15 mouse cellular contexts compared by ENCODE assay signal in the genomic region with DNA sequence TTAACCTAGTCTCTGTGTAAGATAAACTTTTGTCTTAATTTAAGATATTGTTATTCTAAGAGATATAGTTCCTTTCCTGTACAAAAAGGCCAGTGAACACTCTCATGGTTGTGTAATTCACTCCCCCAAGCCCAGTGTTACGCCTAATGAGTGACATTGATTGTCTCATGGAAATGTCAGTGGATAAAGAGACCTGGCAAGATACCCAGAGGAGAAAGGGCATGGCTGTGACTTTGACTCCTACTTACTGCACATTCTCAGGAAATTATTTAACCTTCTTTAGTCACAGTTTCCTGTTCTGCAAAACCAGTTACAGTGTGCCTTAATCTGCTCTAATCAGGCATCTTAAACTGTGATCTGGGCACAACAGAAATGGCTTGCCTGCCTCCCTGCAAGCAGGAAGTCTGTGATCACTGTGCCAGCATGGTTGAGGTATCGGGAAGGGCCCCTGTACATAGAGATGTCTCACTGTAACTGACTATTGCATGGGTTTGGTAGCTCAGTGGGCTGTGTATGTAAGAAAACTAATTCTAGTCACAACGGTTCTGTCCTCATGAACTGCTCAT. TPM values are rescaled to one million over a fixed set of nuclear protein-coding genes. Genes with fewer than 3 reads are reported as not detected.
DNase-seq lines count a peak whose midpoint lies in the region; ATAC-seq and TF ChIP-seq lines count a peak whose summit lies in the region.
"Had no signal": no experiment of that assay in that cellular context is flagged by ENCODE, and none has a peak within 500 bp of the region (broad histone marks: within the 10 kb centered on the region; RNA-seq: fewer than 3 reads in every experiment).

No protein-coding gene starts in this region.

- no peaks in the 10 kb centered on the region for H3K9me3 ChIP-seq in heart, postnatal 0 days (replicated peaks; ENCODE audit: control insufficient read depth, low read length)
- H3K9me3 ChIP-seq in forebrain, postnatal 0 days (ENCODE audit: low read length) = no peaks in the 10 kb centered on the region
- H3K9me3 ChIP-seq: embryonic facial prominence, embryonic 12.5 days; heart, embryonic 13.5 days; lung, embryonic 15.5 days had no signal

- no peak for TF ChIP-seq EP300 in heart, postnatal 0 days (IDR thresholded peaks at IDR 0.05; ENCODE audit: low read depth)

- H3K4me3 ChIP-seq in heart, postnatal 0 days (ENCODE audit: low read depth, low read length) = no peak overlapping the region
- no peak overlapping the region for H3K4me3 ChIP-seq in cerebellum, adult 2 months (replicated peaks; ENCODE audit: insufficient read depth, low read depth, low read length)
- H3K4me3 ChIP-seq in forebrain, postnatal 0 days (ENCODE audit: low read depth, low read length) = no peak overlapping the region
- H3K4me3 ChIP-seq: embryonic facial prominence, embryonic 12.5 days; heart, embryonic 13.5 days; lung, embryonic 15.5 days had no signal

- 47% methylated on average over 3 of the region's 3 CpGs for WGBS in heart, postnatal 0 days
- WGBS in cerebellum, adult 2 months = 40% methylated on average over 3 of the region's 3 CpGs
- 82% methylated on average over 3 of the region's 3 CpGs for WGBS in forebrain, postnatal 0 days

- TF ChIP-seq CTCF in heart, postnatal 0 days (IDR thresholded peaks at IDR 0.05; ENCODE audit: low read depth) = no peak
- no peak for TF ChIP-seq CTCF in cerebellum, adult 2 months (IDR thresholded peaks at IDR 0.05; ENCODE audit: borderline replicate concordance, insufficient read depth, low read depth, low read length)
- TF ChIP-seq CTCF in forebrain, postnatal 0 days (IDR thresholded peaks at IDR 0.05; ENCODE audit: low read depth) = no peak

- H3K27me3 ChIP-seq in heart, postnatal 0 days (ENCODE audit: control insufficient read depth, insufficient read depth, low read length) = no peaks in the 10 kb centered on the region
- H3K27me3 ChIP-seq in cerebellum, adult 2 months (ENCODE audit: control insufficient read depth, insufficient read depth, low read length) = no peaks in the 10 kb centered on the region
- H3K27me3 ChIP-seq in forebrain, postnatal 0 days (ENCODE audit: insufficient read depth, low read length) = no peaks in the 10 kb centered on the region
- H3K27me3 ChIP-seq: embryonic facial prominence, embryonic 12.5 days; heart, embryonic 13.5 days; lung, embryonic 15.5 days had no signal

- peak overlapping the region; percentile 5; the same call in 1 of the 2 replicates for H3K27ac ChIP-seq in heart, postnatal 0 days (ENCODE audit: low read depth)
- no peak overlapping the region for H3K27ac ChIP-seq in cerebellum, adult 2 months (ENCODE audit: insufficient read depth, low read length)
- no peak overlapping the region for H3K27ac ChIP-seq in forebrain, postnatal 0 days (ENCODE audit: low read depth, low read length)
- H3K27ac ChIP-seq: embryonic facial prominence, embryonic 12.5 days; heart, embryonic 13.5 days; lung, embryonic 15.5 days had no signal

- peak; percentile 27 for DNase-seq in heart, postnatal 0 days (ENCODE audit: low spot score)
- no peak for DNase-seq in heart, postnatal 4 days
- DNase-seq in 416B (ENCODE audit: low read depth) (peak; percentile 98), MEL-GATA-1-ER (ENCODE audit: extremely low read depth, low read depth) (peak; percentile 67)
- no peak for DNase-seq in retina, embryonic 14.5 days (ENCODE audit: low spot score)
- DNase-seq in cerebellum, adult 2 months = no peak
- no peak for DNase-seq in forebrain, postnatal 0 days
- DNase-seq: cerebellum, adult 8-10 months; retina, postnatal 1 day had no signal

- no peaks in the 10 kb centered on the region for H3K36me3 ChIP-seq in heart, postnatal 0 days (replicated peaks; ENCODE audit: control insufficient read depth, insufficient read depth, low read length)
- H3K36me3 ChIP-seq in forebrain, postnatal 0 days (ENCODE audit: insufficient read depth) = no peaks in the 10 kb centered on the region
- H3K36me3 ChIP-seq: embryonic facial prominence, embryonic 12.5 days; heart, embryonic 13.5 days; lung, embryonic 15.5 days had no signal

- no peak; the same call in 1 of the 2 replicates for ATAC-seq in heart, postnatal 0 days (ENCODE audit: insufficient read depth, low read depth)
- peak; percentile 71 for ATAC-seq in inflammation-experienced regulatory T-cells, adult 6 months
- no peak for ATAC-seq in forebrain, postnatal 0 days
- ATAC-seq: forebrain, embryonic 14.5 days; intestine, embryonic 16.5 days had no signal

- H3K4me1 ChIP-seq in heart, postnatal 0 days (ENCODE audit: control insufficient read depth, insufficient read depth) = peaks cover 19% of the 10 kb centered on the region
- H3K4me1 ChIP-seq in cerebellum, adult 2 months (ENCODE audit: control insufficient read depth, insufficient read depth, low read length) = peaks cover 44% of the 10 kb centered on the region
- H3K4me1 ChIP-seq in forebrain, postnatal 0 days (ENCODE audit: insufficient read depth) = no peaks in the 10 kb centered on the region
- H3K4me1 ChIP-seq: embryonic facial prominence, embryonic 12.5 days had no signal

- no peak overlapping the region for H3K4me2 ChIP-seq in heart, postnatal 0 days (ENCODE audit: low read depth, low read length)
- no peak overlapping the region for H3K4me2 ChIP-seq in forebrain, postnatal 0 days (ENCODE audit: low read depth)
- H3K4me2 ChIP-seq: embryonic facial prominence, embryonic 12.5 days; heart, embryonic 13.5 days; lung, embryonic 15.5 days had no signal

- no peak overlapping the region for H3K9ac ChIP-seq in heart, postnatal 0 days (replicated peaks; ENCODE audit: low read depth, low read length)
- H3K9ac ChIP-seq in forebrain, postnatal 0 days = no peak overlapping the region
- H3K9ac ChIP-seq: embryonic facial prominence, embryonic 12.5 days; heart, embryonic 13.5 days; lung, embryonic 15.5 days had no signal

- TF ChIP-seq POLR2A in cerebellum, adult 2 months (IDR thresholded peaks at IDR 0.05; ENCODE audit: borderline replicate concordance, insufficient read depth, low read length) = no peak

RNA-seq across cellular contexts. Expression of a gene that starts 27.8 kb away (rescaled TPM):
- 34.6 and 39.7 TPM in 2 replicates for total RNA-seq in heart, postnatal 0 days (2014; rRNA removed; ENCODE audit: low replicate concordance)
- 37.1 and 39.2 TPM in 2 replicates for polyA plus RNA-seq in heart, postnatal 0 days (2015; fragmentation: Nextera tagmentation; extraction: Ambion mirVana)
- 10 to 100 TPM; 56.4 to 62.2 TPM for total RNA-seq in heart, postnatal 4 days (2021)
- 10 to 100 TPM; 12.9 to 20.0 (median 19.0) TPM for polyA plus RNA-seq in inflammation-experienced regulatory T-cells, adult 6 months (2017; shearing (Covaris generic))
- 334 and 338 TPM in 2 replicates for polyA plus RNA-seq in cerebellum, adult 2 months (2012; rRNA removed)
- total RNA-seq in forebrain, postnatal 0 days (2014; rRNA removed) = 223 and 229 TPM in 2 replicates
- polyA plus RNA-seq in forebrain, postnatal 0 days (2015; fragmentation: Nextera tagmentation; extraction: Ambion mirVana) = 162 and 231 TPM in 2 replicates

Comparison
In these comparisons a context has a peak if more than half of its experiments do, and no peak if none do; other contexts are left out.
1. DNase-seq: peak in heart, postnatal 0 days (single experiment), 416B (single experiment) and MEL-GATA-1-ER (single experiment); none in heart, postnatal 4 days (single experiment), retina, embryonic 14.5 days (single experiment), cerebellum, adult 2 months (0 of 2) and forebrain, postnatal 0 days (single experiment).